ENCODE assay signal across 8 mouse cellular contexts in the genomic region with DNA sequence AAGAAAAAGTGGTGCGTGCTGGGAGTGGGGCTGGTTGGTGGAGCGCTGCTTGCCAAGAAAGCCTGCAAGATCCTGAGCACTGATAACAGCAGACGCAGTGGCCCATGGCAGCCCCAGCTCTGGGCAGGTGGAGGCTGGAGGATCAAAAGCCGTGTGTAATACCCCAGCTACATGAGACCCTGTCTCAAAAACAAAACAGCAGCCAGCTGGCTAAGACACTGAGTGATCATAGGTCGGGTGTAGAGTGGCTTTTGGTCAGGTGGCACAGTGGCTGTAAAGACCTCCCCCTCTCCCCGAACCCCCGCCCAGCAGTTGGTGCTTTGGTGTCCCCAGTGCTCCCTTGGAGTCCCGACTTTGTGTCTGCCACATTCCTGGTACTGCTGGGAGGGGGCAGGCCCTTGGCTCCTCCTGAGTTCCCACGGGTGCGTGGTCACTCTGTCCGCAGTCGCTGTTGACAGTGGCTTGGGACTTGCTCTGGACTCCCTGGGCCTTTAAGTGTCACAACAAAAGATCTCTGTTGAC. TPM values are rescaled to one million over a fixed set of nuclear protein-coding genes. Genes with fewer than 3 reads are reported as not detected.
DNase-seq lines count a peak whose midpoint lies in the region; ATAC-seq and TF ChIP-seq lines count a peak whose summit lies in the region.

No protein-coding gene starts in this region.

- TF ChIP-seq CTCF in lung, embryonic 14.5 days (IDR thresholded peaks at IDR 0.05; ENCODE audit: low read depth): no peak

- H3K27ac ChIP-seq in lung, embryonic 14.5 days (ENCODE audit: low read depth): peak overlapping the region; percentile 95
- peak overlapping the region; percentile 89 for H3K27ac ChIP-seq in hindbrain, embryonic 10.5 days

- peak; percentile 56 for DNase-seq in lung, embryonic 14.5 days
- no peak for DNase-seq in lung, postnatal 14 days
- peak; percentile 34 for DNase-seq in c-Kit-negative CD71-positive TER-119-positive erythroid progenitor cells, embryonic 14.5 days (ENCODE audit: low read depth, low spot score)
- no peak for DNase-seq in hindbrain, embryonic 10.5 days (ENCODE audit: low spot score)
- peak; percentile 35 to 49 for DNase-seq in thymus, postnatal 10 days (ENCODE audit: low spot score in 2 of 2)
- DNase-seq in adrenal gland, adult 8-10 months: no peak
- DNase-seq in layer of hippocampus, postnatal 14 days (ENCODE audit: low spot score in 2 of 2): no peak

- peaks cover 27% of the 10 kb centered on the region for H3K36me3 ChIP-seq in lung, embryonic 14.5 days (ENCODE audit: insufficient read depth)
- peaks cover 41% of the 10 kb centered on the region for H3K36me3 ChIP-seq in hindbrain, embryonic 10.5 days

- WGBS in lung, embryonic 14.5 days: 5% methylated on average over 12 of the region's 12 CpGs
- 1% methylated on average over 12 of the region's 12 CpGs for WGBS in hindbrain, embryonic 10.5 days

- peak; percentile 69 for ATAC-seq in lung, embryonic 14.5 days (ENCODE audit: insufficient read depth)
- peak; percentile 2 for ATAC-seq in megakaryocyte, adult 5-6 weeks (ENCODE audit: poor library complexity, severe bottlenecking)

- H3K9ac ChIP-seq in lung, embryonic 14.5 days: peak overlapping the region; percentile 28; the same call in 1 of the 2 replicates

- peak overlapping the region; percentile 64 for H3K4me2 ChIP-seq in lung, embryonic 14.5 days

- H3K27me3 ChIP-seq in lung, embryonic 14.5 days (ENCODE audit: insufficient read depth, low read length): no peaks in the 10 kb centered on the region
- H3K27me3 ChIP-seq in hindbrain, embryonic 10.5 days (ENCODE audit: insufficient read depth, poor library complexity, severe bottlenecking): no peaks in the 10 kb centered on the region

- H3K9me3 ChIP-seq in lung, embryonic 14.5 days (ENCODE audit: low read depth, low read length): no peaks in the 10 kb centered on the region
- 0 out of 2 replicates have a peak, but pooled peaks cover 2% of the 10 kb centered on the region for H3K9me3 ChIP-seq in hindbrain, embryonic 10.5 days

- H3K4me1 ChIP-seq in lung, embryonic 14.5 days (ENCODE audit: insufficient read depth): peaks cover 24% of the 10 kb centered on the region
- peaks cover 74% of the 10 kb centered on the region for H3K4me1 ChIP-seq in hindbrain, embryonic 10.5 days (replicated peaks)

- H3K4me3 ChIP-seq in lung, embryonic 14.5 days (ENCODE audit: low read depth, low read length): peak overlapping the region; percentile 25
- peak overlapping the region; percentile 51 for H3K4me3 ChIP-seq in hindbrain, embryonic 10.5 days

RNA-seq across cellular contexts. Expression of a gene that starts 23.8 kb away (rescaled TPM):
- polyA plus RNA-seq in lung, embryonic 14.5 days (2014; fragmentation: Nextera tagmentation; extraction: Ambion mirVana): 8.9 and 9.9 TPM in 2 replicates
- 13.5 and 16.9 TPM in 2 replicates for polyA plus RNA-seq in hindbrain, embryonic 10.5 days (2016; fragmentation: Nextera tagmentation; extraction: Ambion mirVana)
- total RNA-seq in megakaryocyte, adult 5-6 weeks (2015): 10.3 and 10.7 TPM in 2 replicates
- 9.3 and 10.0 TPM in 2 replicates for total RNA-seq in megakaryocyte, adult 5-6 weeks (2017)
- 10 to 100 TPM; 18.4 to 36.8 (median 26.5) TPM for total RNA-seq in adrenal gland, adult 8-10 months (2022)
- 10 to 100 TPM; 18.3 to 19.1 TPM for total RNA-seq in layer of hippocampus, postnatal 14 days (2021)

RNA-seq across cellular contexts. Expression of a gene that starts 38.7 kb away (rescaled TPM):
- 5.4 and 7.9 TPM in 2 replicates for polyA plus RNA-seq in lung, embryonic 14.5 days (2014; fragmentation: Nextera tagmentation; extraction: Ambion mirVana)
- 5.2 and 5.5 TPM in 2 replicates for polyA plus RNA-seq in hindbrain, embryonic 10.5 days (2016; fragmentation: Nextera tagmentation; extraction: Ambion mirVana)
- 21.2 and 21.4 TPM in 2 replicates for total RNA-seq in megakaryocyte, adult 5-6 weeks (2015)
- 14.5 and 19.0 TPM in 2 replicates for total RNA-seq in megakaryocyte, adult 5-6 weeks (2017)
- 10 to 100 TPM; 24.8 to 30.9 (median 28.3) TPM for total RNA-seq in adrenal gland, adult 8-10 months (2022)
- total RNA-seq in layer of hippocampus, postnatal 14 days (2021): 10 to 100 TPM; 37.9 to 39.7 TPM

Comparison
In these comparisons a context has a peak if more than half of its experiments do, and no peak if none do; other contexts are left out.
1. DNase-seq: peak in lung, embryonic 14.5 days (single experiment), c-Kit-negative CD71-positive TER-119-positive erythroid progenitor cells, embryonic 14.5 days (single experiment) and thymus, postnatal 10 days (2 of 2); none in lung, postnatal 14 days (single experiment), hindbrain, embryonic 10.5 days (single experiment), adrenal gland, adult 8-10 months (single experiment) and layer of hippocampus, postnatal 14 days (0 of 2).